Mouse (Mus musculus) left cerebral cortex, adult 8-10 months (tissue): ENCODE measurements around the gene Abhd17a. TPM values are rescaled to one million over a fixed set of nuclear protein-coding genes. Genes with fewer than 3 reads are reported as not detected.

Experiments
- DNase-seq, 2 experiments: peaks; one replicate each; pipeline ENCODE4 v3.0.0; 2022; ENCODE audit warnings: low spot score in 2 of 2
- microRNA-seq, 2 experiments: library from miRNA; unstranded; fragments of <30 nt; microRNA quantifications; one replicate each; pipeline ENCODE4 v1.2.0; 2022
- total RNA-seq, 4 experiments: library from RNA; stranded (reverse); gene quantifications; 2 replicates each; pipeline ENCODE4 v1.2.4; 2022

Gene Abhd17a
- total RNA-seq, 4 experiments from 2014 or later = 157 to 168 (median 166) TPM

DNA sequence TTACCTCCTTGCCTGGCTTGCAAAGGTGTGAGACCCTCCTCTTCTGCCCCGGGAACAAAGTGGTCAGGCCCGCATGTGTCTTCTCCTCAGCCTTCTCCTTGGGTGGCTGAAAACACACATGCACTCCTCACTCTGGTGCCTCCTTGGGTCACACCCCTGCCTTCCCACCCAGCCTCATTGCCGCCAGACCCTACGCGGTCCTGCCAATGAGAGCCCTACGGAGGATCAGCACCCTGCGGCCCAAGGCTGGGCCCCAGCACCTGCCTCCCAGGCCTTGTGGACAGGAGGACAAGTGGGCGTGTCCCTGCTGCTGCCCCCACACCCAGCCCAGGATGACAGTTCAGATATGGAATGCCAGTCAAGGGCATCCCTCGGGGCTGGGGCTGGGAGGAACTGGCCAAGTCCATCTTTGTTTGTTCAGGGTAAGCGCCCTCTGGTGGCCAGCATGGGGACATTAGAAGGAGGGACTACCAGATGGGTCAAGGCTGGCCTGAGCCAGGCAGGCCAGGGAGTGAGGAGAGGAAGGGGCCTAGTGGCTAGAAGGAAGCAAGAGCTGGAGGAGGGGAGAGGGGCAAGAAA is 41.6 kb downstream of the Abhd17a start:
- no peak for DNase-seq

GRCm38 (mm10) chr10:80547539-80547938 is 42.6 kb downstream of the Abhd17a start:
- no peak for DNase-seq

DNA sequence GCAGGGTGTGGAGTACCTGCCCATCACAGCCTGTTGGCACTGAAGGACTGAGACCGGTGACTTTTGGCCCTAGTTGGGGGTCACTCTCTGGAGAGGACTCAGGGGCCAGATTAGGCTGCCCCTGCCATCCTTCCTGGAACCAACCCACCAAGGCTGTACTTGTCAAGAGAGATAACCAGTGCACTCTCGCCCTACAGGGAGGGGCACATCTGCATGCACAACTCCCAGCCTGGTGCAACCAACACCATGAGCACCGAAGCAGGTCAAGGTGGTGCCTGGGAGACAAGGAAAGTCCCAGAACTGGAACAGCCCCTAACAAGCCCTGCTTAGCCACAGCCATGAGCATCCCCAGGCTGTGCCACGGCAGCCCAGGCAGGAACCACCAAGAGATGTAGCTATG is 43.2 kb downstream of the Abhd17a start:
- DNase-seq = no peak

DNA sequence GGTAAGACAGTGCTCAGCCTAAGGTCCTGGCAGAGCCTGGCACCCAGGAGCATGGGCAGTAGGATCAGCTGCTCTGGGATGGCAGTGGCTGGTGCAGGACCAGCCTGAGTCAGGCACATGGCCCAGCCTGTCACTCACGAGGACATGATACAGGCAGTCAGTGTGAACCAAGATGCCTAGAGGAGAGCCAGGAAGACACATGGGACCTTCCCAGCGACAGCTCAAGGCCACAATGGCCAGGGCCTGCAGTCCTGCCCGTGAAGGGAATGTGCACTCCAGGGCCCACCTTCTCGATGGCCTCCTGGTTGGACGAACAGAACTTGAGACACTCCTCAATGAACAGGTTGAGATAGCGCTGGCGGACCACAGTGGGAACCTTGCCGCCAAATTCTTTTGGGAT is 44.6 kb downstream of the Abhd17a start:
- DNase-seq = no peak

- no peak for DNase-seq
Observed at GRCm38 (mm10) chr10:80543873-80544272, 46.3 kb downstream of the Abhd17a start.

- DNase-seq = no peak
Observed at GRCm38 (mm10) chr10:80539493-80539892, 50.6 kb downstream of the Abhd17a start.

DNA sequence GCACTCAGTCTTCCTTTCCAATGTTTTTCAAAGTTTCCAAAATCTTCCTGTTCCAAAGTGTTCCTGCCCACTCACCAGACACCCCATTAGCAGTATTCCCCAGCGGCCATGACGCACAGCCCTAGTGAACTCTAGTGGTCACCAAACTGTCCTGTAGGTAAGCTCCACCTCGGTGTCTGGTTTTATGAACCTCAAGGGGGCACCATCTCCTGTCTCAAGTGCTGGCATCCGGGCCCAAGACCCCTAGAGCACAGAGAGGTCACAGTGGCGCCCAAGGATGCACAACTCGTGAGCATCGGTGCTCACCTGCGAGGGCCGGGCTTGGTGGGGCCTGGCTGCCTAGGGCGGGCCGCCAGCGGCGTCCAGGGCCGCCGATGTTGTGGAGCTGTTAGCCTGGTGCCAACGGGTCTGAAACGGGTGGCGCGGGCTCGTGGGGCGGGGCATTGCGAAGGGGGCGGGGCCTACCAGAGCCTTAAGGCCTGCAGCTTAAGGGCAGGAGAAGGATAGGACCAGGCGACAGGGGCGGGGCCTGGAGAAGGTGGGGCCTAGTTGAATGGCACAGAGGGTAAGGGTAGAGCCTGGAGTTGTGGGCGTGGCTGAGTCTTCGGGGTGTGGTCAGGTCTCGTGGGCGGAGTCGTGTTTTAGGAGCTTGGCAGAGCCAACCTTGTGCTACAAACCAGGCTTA is 51.3 kb downstream of the Abhd17a start, which contains the start of gene Atp8b3:
TSS of gene Atp8b3 (minus strand) at position 415 of the 685 bp plus-strand sequence.
- peak in 1 of 2 experiments; percentile 33 for DNase-seq

GRCm38 (mm10) chr10:80538180-80538579 is 52.0 kb downstream of the Abhd17a start:
- no peak for DNase-seq

DNA sequence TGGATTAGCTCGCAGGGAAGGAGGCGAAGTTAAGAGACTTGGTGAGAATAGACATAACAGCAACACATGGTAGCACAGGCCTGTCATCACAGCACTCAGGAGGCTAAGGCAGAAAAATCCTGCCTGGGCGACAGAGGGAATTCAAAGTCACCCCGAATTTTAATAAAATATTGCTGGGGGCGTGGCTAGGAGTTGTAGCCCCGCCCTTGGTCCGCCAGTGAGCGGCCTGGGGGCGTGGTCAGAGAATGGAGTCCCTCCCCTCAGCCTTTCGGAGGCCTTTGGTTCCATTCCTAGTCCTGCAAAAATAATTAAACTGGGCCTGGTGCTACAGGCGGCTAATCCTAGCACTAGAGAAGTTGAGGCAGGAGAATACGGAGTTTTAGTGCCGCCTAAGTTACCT is 54.4 kb downstream of the Abhd17a start:
- DNase-seq = no peak

DNA sequence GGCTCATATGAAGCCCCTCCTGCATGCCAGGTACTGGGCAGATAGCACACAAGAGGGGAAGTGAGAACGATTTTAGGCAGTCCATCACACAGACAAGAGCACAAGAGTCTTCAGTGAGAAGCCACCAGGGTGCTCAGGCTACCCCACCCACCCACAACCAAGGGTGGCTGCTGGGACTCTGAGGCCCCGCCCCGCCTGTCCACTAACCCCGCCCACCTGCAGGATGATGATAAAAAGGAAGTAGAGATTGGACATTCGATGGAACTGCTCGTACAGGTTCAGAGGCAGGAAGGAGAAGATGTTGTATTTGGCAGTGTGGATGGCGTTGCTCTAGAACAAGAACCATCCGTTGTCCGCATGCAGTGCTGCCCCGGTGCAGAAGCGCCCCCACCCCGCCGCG is 55.1 kb downstream of the Abhd17a start:
- no peak for DNase-seq

- no peak for DNase-seq
Observed at GRCm38 (mm10) chr10:80533704-80534103, 56.4 kb downstream of the Abhd17a start.

Small RNAs within 50 kb of the gene (microRNA-seq; reads per million reads assigned to microRNA genes)
- 1.3 to 7.6 reads per million in 2 experiments for gene Mir6912

Other genes starting within 250 kb of the Abhd17a start
- 10 to 100 TPM; 10.7 to 12.1 (median 11.5) TPM for gene Adamtsl5, start 241.9 kb downstream of the Abhd17a start, total RNA-seq
- 10 to 100 TPM; 27.8 to 29.4 (median 28.7) TPM for gene Plk5, start 233.9 kb downstream of the Abhd17a start, total RNA-seq
- gene Mex3d, start 202.7 kb downstream of the Abhd17a start, total RNA-seq = 10 to 100 TPM; 18.9 to 20.3 (median 19.6) TPM
- gene Mbd3, start 190.8 kb downstream of the Abhd17a start, total RNA-seq = 100 to 1,000 TPM; 146 to 152 (median 149) TPM
- 100 to 1,000 TPM; 332 to 408 (median 366) TPM for gene Uqcr11, start 183.5 kb downstream of the Abhd17a start, total RNA-seq
- gene Tcf3, start 156.7 kb downstream of the Abhd17a start, total RNA-seq = 10 to 100 TPM; 27.7 to 32.6 (median 31.4) TPM
- not detected for gene Onecut3, start 95.5 kb downstream of the Abhd17a start, total RNA-seq
- gene Atp8b3, start 51.2 kb downstream of the Abhd17a start, total RNA-seq = under 1 TPM in 3 of 4 experiments, not detected in 1; 0.08 to 0.21 (median 0.18) TPM
- gene Rexo1, start 28.8 kb downstream of the Abhd17a start, total RNA-seq = 10 to 100 TPM; 40.7 to 46.6 (median 44.7) TPM
- 10 to 100 TPM; 53.0 to 65.9 (median 61.2) TPM for gene Klf16, start 13.0 kb downstream of the Abhd17a start, total RNA-seq
- 10 to 100 TPM; 38.8 to 46.5 (median 43.1) TPM for gene Scamp4, start 12.5 kb upstream of the Abhd17a start, total RNA-seq
- 1 to 10 TPM in 3 of 4 experiments, not detected in 1; 1.3 to 4.1 (median 3.4) TPM for gene Adat3, start 12.5 kb upstream of the Abhd17a start, total RNA-seq
- 1 to 10 TPM; 1.8 to 4.2 (median 3.3) TPM for gene Gm49322, start 15.7 kb upstream of the Abhd17a start, total RNA-seq
- 100 to 1,000 TPM; 214 to 250 (median 240) TPM for gene Csnk1g2, start 32.5 kb upstream of the Abhd17a start, total RNA-seq
- gene Btbd2, start 66.7 kb upstream of the Abhd17a start, total RNA-seq = 10 to 100 TPM; 88.6 to 97.6 (median 94.5) TPM
- gene Mknk2, start 87.8 kb upstream of the Abhd17a start, total RNA-seq = 10 to 100 TPM; 36.0 to 47.0 (median 40.9) TPM
- gene Mob3a, start 111.6 kb upstream of the Abhd17a start, total RNA-seq = 10 to 100 TPM; 12.0 to 17.6 (median 14.8) TPM
- gene Izumo4, start 111.8 kb upstream of the Abhd17a start, total RNA-seq = 10 to 100 TPM; 44.2 to 67.8 (median 57.0) TPM
- gene Ap3d1, start 151.9 kb upstream of the Abhd17a start, total RNA-seq = 100 to 1,000 TPM; 126 to 147 (median 139) TPM
- gene Dot1l, start 164.9 kb upstream of the Abhd17a start, total RNA-seq = 10 to 100 TPM; 39.0 to 53.1 (median 41.5) TPM
- 10 to 100 TPM; 35.5 to 53.7 (median 46.1) TPM for gene Sf3a2, start 207.9 kb upstream of the Abhd17a start, total RNA-seq
- gene Plekhj1, start 208.3 kb upstream of the Abhd17a start, total RNA-seq = 10 to 100 TPM; 61.3 to 74.5 (median 66.4) TPM
- gene Amh, start 214.9 kb upstream of the Abhd17a start, total RNA-seq = 1 to 10 TPM; 1.1 to 2.2 (median 1.7) TPM
- gene Jsrp1, start 223.2 kb upstream of the Abhd17a start, total RNA-seq = 1 to 10 TPM; 5.1 to 9.7 (median 6.2) TPM
- 100 to 1,000 TPM; 505 to 586 (median 560) TPM for gene Oaz1, start 236.3 kb upstream of the Abhd17a start, total RNA-seq